Mouse (Mus musculus) CH12.LX (cell line): Measurements from ENCODE around the gene Ccdc144b. TPM values are rescaled to one million over a fixed set of nuclear protein-coding genes. Genes with fewer than 3 reads are reported as not detected.

ENCODE experiments used
- DNase-seq: peaks from one replicate; pipeline ENCODE4 v3.0.0-alpha.2; 2013; ENCODE audit errors: extremely low read depth
- H3K27ac ChIP-seq: 2 replicates; pipeline ENCODE4 v1.5.1; 2012; ENCODE audit warnings: low read depth, mild to moderate bottlenecking, control low read depth, moderate library complexity; ENCODE audit not compliant: insufficient read depth
- H3K27me3 ChIP-seq: replicated peaks from 2 replicates; pipeline ENCODE3; 2012; ENCODE audit warnings: inconsistent platforms
- H3K36me3 ChIP-seq, 2 experiments: replicated peaks in 1 of 2; 2 replicates each; pipeline versions ENCODE3 to v1.6.1; 2012; ENCODE audit warnings: inconsistent platforms in 1 of 2, low read length in 1 of 2, mild to moderate bottlenecking in 1 of 2, mixed read lengths in 1 of 2, moderate library complexity in 1 of 2; ENCODE audit not compliant: control insufficient read depth in 1 of 2, insufficient read depth in 1 of 2
- H3K4me1 ChIP-seq, 2 experiments: 2 replicates each; pipeline ENCODE4 v1.6.1; 2012; ENCODE audit warnings: inconsistent platforms in 1 of 2, moderate library complexity in 1 of 2; ENCODE audit not compliant: insufficient read depth in 2 of 2, control insufficient read depth in 1 of 2
- H3K4me2 ChIP-seq: 2 replicates; pipeline ENCODE4 v1.6.1; 2012; ENCODE audit warnings: low read depth, mild to moderate bottlenecking, control low read depth; ENCODE audit not compliant: poor library complexity, insufficient read depth, severe bottlenecking
- H3K4me3 ChIP-seq, 3 experiments: fragments of 150-350 bp in 1 of 3; sonication (generic) in 1 of 3; replicated peaks in 1 of 3; 2 replicates each; pipeline versions ENCODE3 to v1.5.1; 2011 to 2012; ENCODE audit warnings: low read depth in 2 of 3, low read length in 2 of 3, mild to moderate bottlenecking in 2 of 3, moderate library complexity in 2 of 3, control low read depth in 1 of 3, improper control_type of control experiment in 1 of 3, inconsistent platforms in 1 of 3, mixed read lengths in 1 of 3; ENCODE audit not compliant: poor library complexity in 1 of 3
- H3K79me2 ChIP-seq: replicated peaks from 2 replicates; pipeline ENCODE4 v1.6.1; 2012; ENCODE audit warnings: mild to moderate bottlenecking, moderate library complexity; ENCODE audit not compliant: control insufficient read depth, poor library complexity, insufficient read depth, severe bottlenecking; ENCODE audit errors: extremely low read depth
- H3K9ac ChIP-seq: 2 replicates; pipeline ENCODE4 v1.6.1; 2012; ENCODE audit warnings: low read depth, mild to moderate bottlenecking, control low read depth, moderate library complexity; ENCODE audit not compliant: insufficient read depth
- H3K9me3 ChIP-seq: replicated peaks from 2 replicates; pipeline ENCODE3; 2012; ENCODE audit warnings: low read length, inconsistent platforms, mixed read lengths
- BHLHE40 ChIP-seq: IDR thresholded peaks from 2 replicates; pipeline ENCODE4 v1.6.1; 2011; ENCODE audit warnings: mild to moderate bottlenecking, low read depth, low read length, improper control_type of control experiment
- CHD2 ChIP-seq: IDR thresholded peaks from 2 replicates; pipeline ENCODE4 v1.6.1; 2011; ENCODE audit warnings: low read length, improper control_type of control experiment
- ELF1 ChIP-seq: IDR thresholded peaks from 2 replicates; pipeline ENCODE4 v1.6.1; 2014; ENCODE audit warnings: low read depth, mild to moderate bottlenecking, inconsistent platforms, low read length, improper control_type of control experiment
- ETS1 ChIP-seq: conservative IDR thresholded peaks from 2 replicates; pipeline ENCODE4 v1.6.1; 2012; ENCODE audit warnings: low read depth, mild to moderate bottlenecking, inconsistent platforms, low read length, improper control_type of control experiment, moderate library complexity
- GABPA ChIP-seq: IDR thresholded peaks from 2 replicates; pipeline ENCODE4 v1.6.1; 2012; ENCODE audit warnings: low read depth, low read length, improper control_type of control experiment, inconsistent platforms; ENCODE audit not compliant: insufficient replicate concordance
- IRF4 ChIP-seq: IDR thresholded peaks from 2 replicates; pipeline ENCODE4 v1.6.1; 2014; ENCODE audit warnings: low read depth, mild to moderate bottlenecking, inconsistent platforms, low read length, improper control_type of control experiment
- JUND ChIP-seq: conservative IDR thresholded peaks from 2 replicates; pipeline ENCODE4 v1.6.1; 2011; ENCODE audit warnings: low read depth, low read length, improper control_type of control experiment
- MAFK ChIP-seq: IDR thresholded peaks from 2 replicates; pipeline ENCODE4 v1.6.1; 2011; ENCODE audit warnings: low read length, improper control_type of control experiment; ENCODE audit not compliant: insufficient replicate concordance
- MAX ChIP-seq: IDR thresholded peaks from 2 replicates; pipeline ENCODE4 v1.6.1; 2011; ENCODE audit warnings: low read length, improper control_type of control experiment
- MAZ ChIP-seq: IDR thresholded peaks from 2 replicates; pipeline ENCODE4 v1.6.1; 2012; ENCODE audit warnings: low read depth, mild to moderate bottlenecking, inconsistent platforms, low read length, improper control_type of control experiment, moderate library complexity
- MEF2A ChIP-seq: IDR thresholded peaks from 2 replicates; pipeline ENCODE4 v1.6.1; 2014; ENCODE audit warnings: low read depth, mild to moderate bottlenecking, inconsistent platforms, low read length, improper control_type of control experiment, borderline replicate concordance
- NELFE ChIP-seq: IDR thresholded peaks from 2 replicates; pipeline ENCODE4 v1.6.1; 2011; ENCODE audit warnings: low read depth, low read length, improper control_type of control experiment
- NRF1 ChIP-seq: IDR thresholded peaks from 2 replicates; pipeline ENCODE4 v1.6.1; 2014; ENCODE audit warnings: low read depth, mild to moderate bottlenecking, inconsistent platforms, low read length, improper control_type of control experiment, moderate library complexity
- POLR2A ChIP-seq: IDR thresholded peaks from 2 replicates; pipeline ENCODE4 v1.6.1; 2011; ENCODE audit warnings: low read depth, mild to moderate bottlenecking, improper control_type of control experiment, low read length
- POLR2AphosphoS2 ChIP-seq: IDR thresholded peaks from 2 replicates; pipeline ENCODE4 v1.6.1; 2011; ENCODE audit warnings: low read depth, low read length, improper control_type of control experiment
- RAD21 ChIP-seq: IDR thresholded peaks from 2 replicates; pipeline ENCODE4 v1.6.1; 2011; ENCODE audit warnings: low read depth, mild to moderate bottlenecking, low read length, improper control_type of control experiment, moderate library complexity
- RCOR1 ChIP-seq: conservative IDR thresholded peaks from 2 replicates; pipeline ENCODE4 v1.6.1; 2012; ENCODE audit warnings: low read depth, mild to moderate bottlenecking, inconsistent platforms, low read length, improper control_type of control experiment
- SIN3A ChIP-seq: IDR thresholded peaks from 2 replicates; pipeline ENCODE4 v1.6.1; 2012; ENCODE audit warnings: low read length, improper control_type of control experiment, inconsistent platforms
- SMC3 ChIP-seq: IDR thresholded peaks from 2 replicates; pipeline ENCODE4 v1.6.1; 2011; ENCODE audit warnings: low read depth, low read length, improper control_type of control experiment
- UBTF ChIP-seq: IDR thresholded peaks from 2 replicates; pipeline ENCODE4 v1.6.1; 2012; ENCODE audit warnings: low read depth, mild to moderate bottlenecking, inconsistent platforms, low read length, improper control_type of control experiment, moderate library complexity
- USF1 ChIP-seq: IDR thresholded peaks from 2 replicates; pipeline ENCODE4 v1.6.1; 2014; ENCODE audit warnings: low read depth, mild to moderate bottlenecking, inconsistent platforms, low read length, improper control_type of control experiment
- ZKSCAN1 ChIP-seq: IDR thresholded peaks from 2 replicates; pipeline ENCODE4 v1.6.1; 2012; ENCODE audit warnings: low read depth, inconsistent platforms, low read length, improper control_type of control experiment, borderline replicate concordance
- ZNF384 ChIP-seq: IDR thresholded peaks from 2 replicates; pipeline ENCODE4 v1.6.1; 2012; ENCODE audit warnings: low read depth, low read length, improper control_type of control experiment, inconsistent platforms
- dilution Hi-C: fragments of 300-500 bp; cut with MboI; formaldehyde crosslinking; loops from 2 replicates; pipeline ENCODE4 v1.14.3; 2020; ENCODE audit warnings: low sequenced_read_pairs; ENCODE audit not compliant: extremely low pct_unique_long_range_greater_than_20kb, extremely low pct_ligation_motif_present
- in situ Hi-C: fragments of 300-500 bp; cut with MboI; formaldehyde crosslinking; loops from 3 replicates; pipeline ENCODE4 v1.14.3; 2019; ENCODE audit warnings: low sequenced_read_pairs, low pct_ligation_motif_present, low pct_unique_long_range_greater_than_20kb, mixed read lengths
- polyA plus RNA-seq: library from polyadenylated mRNA; unstranded; fragments of >175 nt; gene quantifications from 2 replicates; pipeline ENCODE4 v1.2.1, GENCODE M21; 2012; ENCODE audit warnings: low read depth; ENCODE audit not compliant: insufficient read length
- total RNA-seq, 2 experiments: library from RNA; depleted of rRNA; stranded (reverse); fragments of 300-350 nt in 1 of 2; fragments of >200 nt in 1 of 2; gene quantifications; 2 replicates each; pipeline ENCODE4 v1.2.3; 2012 to 2014

Ccdc144b gene
- total and polyA plus RNA-seq, 3 experiments: 0.10 TPM; not detected in 2

- in situ Hi-C loops: no loop called here
Measured at GRCm38 (mm10) chr3:36031740-36032510, 21.4 kb downstream of the Ccdc144b start.

GRCm38 (mm10) chr3:36029993-36030392 is 23.4 kb downstream of the Ccdc144b start:
- Histone ChIP-seq H3K27me3 (no peaks in the 10 kb centered on the region), H3K9ac (no peak overlapping the region), H3K27ac (no peak overlapping the region), H3K4me3 (no peak overlapping the region), H3K4me1 (peaks cover 3 to 10% of the 10 kb centered on the region in 2 experiments), H3K36me3 (no peaks in the 10 kb centered on the region), H3K4me2 (no peak overlapping the region), H3K9me3 (no peaks in the 10 kb centered on the region), H3K79me2 (no peaks in the 10 kb centered on the region)
- in situ Hi-C loops: no loop called here
- DNase-seq: no peak
- TF ChIP-seq POLR2A (no peak), SIN3A (no peak), RCOR1 (no peak), MEF2A (no peak), MAZ (no peak), ELF1 (no peak), IRF4 (no peak), MAFK (no peak), UBTF (no peak), CHD2 (no peak), JUND (no peak), RAD21 (no peak), NRF1 (no peak), GABPA (no peak), ETS1 (no peak), MAX (no peak), POLR2AphosphoS2 (no peak), NELFE (no peak)
- dilution Hi-C loops: no loop called here

More at GRCm38 (mm10) chr3:36031740-36032510, 21.4 kb downstream of the Ccdc144b start:
- Histone ChIP-seq H3K36me3 (no peaks in the 10 kb centered on the region), H3K9ac (no peak overlapping the region), H3K27me3 (no peaks in the 10 kb centered on the region), H3K9me3 (no peaks in the 10 kb centered on the region), H3K27ac (no peak overlapping the region), H3K4me2 (no peak overlapping the region), H3K4me1 (no peaks in the 10 kb centered on the region), H3K4me3 (no peak overlapping the region), H3K79me2 (no peaks in the 10 kb centered on the region)
- no peak for DNase-seq
- TF ChIP-seq ZNF384 (no peak), MAX (no peak), ZKSCAN1 (no peak), SMC3 (no peak), USF1 (no peak), BHLHE40 (no peak)
- dilution Hi-C loops: no loop called here
